In genomic region chr11:51916033-51916929, GRCm38 (mm10) we compare ENCODE assay signal across 8 mouse cellular contexts. TPM values are rescaled to one million over a fixed set of nuclear protein-coding genes. Genes with fewer than 3 reads are reported as not detected.
DNase-seq lines count a peak whose midpoint lies in the region; ATAC-seq and TF ChIP-seq lines count a peak whose summit lies in the region.

No protein-coding gene starts in this region.

- WGBS in forebrain, embryonic 10.5 days, result 1% methylated on average over 29 of the region's 29 CpGs
- WGBS in heart, embryonic 15.5 days, result under 1% methylated on average over 29 of the region's 29 CpGs
- WGBS in liver, embryonic 13.5 days (ENCODE audit: insufficient replicate concordance), result 2% methylated on average over 29 of the region's 29 CpGs
- WGBS in stomach, postnatal 0 days, result 0% methylated on average over 29 of the region's 29 CpGs

- H3K36me3 ChIP-seq in forebrain, embryonic 10.5 days (replicated peaks), result no peaks in the 10 kb centered on the region
- no peaks in the 10 kb centered on the region for H3K36me3 ChIP-seq in heart, embryonic 15.5 days
- no peaks in the 10 kb centered on the region for H3K36me3 ChIP-seq in liver, embryonic 13.5 days
- H3K36me3 ChIP-seq in stomach, postnatal 0 days (ENCODE audit: control insufficient read depth, insufficient read depth, low read length), result no peaks in the 10 kb centered on the region

- no peak; the same call in 1 of the 2 replicates for TF ChIP-seq CTCF in stomach, postnatal 0 days (IDR thresholded peaks at IDR 0.05; ENCODE audit: low read depth)

- peak overlapping the region; percentile 6; the same call in 1 of the 2 replicates for H3K9ac ChIP-seq in heart, embryonic 15.5 days
- peak overlapping the region; percentile 37 for H3K9ac ChIP-seq in liver, embryonic 13.5 days
- H3K9ac ChIP-seq in stomach, postnatal 0 days (ENCODE audit: low read length), result peak overlapping the region; percentile 61

- ATAC-seq in heart, embryonic 15.5 days (replicated peaks; ENCODE audit: insufficient number of reproducible peaks, insufficient read depth, low FRiP score, low read depth), result peak; percentile 88
- peak; percentile 66 for ATAC-seq in liver, embryonic 13.5 days (ENCODE audit: low read depth)
- ATAC-seq in stomach, postnatal 0 days (ENCODE audit: low FRiP score, low TSS enrichment), result peak; percentile 93

- DNase-seq in 416B (ENCODE audit: low read depth), result peak; percentile 88
- DNase-seq in adrenal gland, postnatal 36 days, result peak; percentile 90 to 94
- peak; percentile 30 for DNase-seq in forebrain, embryonic 10.5 days (ENCODE audit: extremely low spot score, low spot score)
- peak; percentile 97 to 99 for DNase-seq in kidney, postnatal 25 days
- peak; percentile 5 for DNase-seq in liver, embryonic 13.5 days
- peak; percentile 41 for DNase-seq in neural tube, embryonic 10.5 days (ENCODE audit: extremely low spot score, low spot score)
- peak; percentile 93 for DNase-seq in stomach, postnatal 0 days (ENCODE audit: low spot score)

- H3K27ac ChIP-seq in forebrain, embryonic 10.5 days, result peak overlapping the region; percentile 73
- peak overlapping the region; percentile 91 for H3K27ac ChIP-seq in heart, embryonic 15.5 days
- H3K27ac ChIP-seq in liver, embryonic 13.5 days, result peak overlapping the region; percentile 55
- H3K27ac ChIP-seq in stomach, postnatal 0 days (replicated peaks), result peak overlapping the region; percentile 95

- peak overlapping the region; percentile 44 for H3K4me3 ChIP-seq in forebrain, embryonic 10.5 days
- peak overlapping the region; percentile 43 for H3K4me3 ChIP-seq in heart, embryonic 15.5 days
- H3K4me3 ChIP-seq in liver, embryonic 13.5 days (replicated peaks), result peak overlapping the region; percentile 36
- H3K4me3 ChIP-seq in stomach, postnatal 0 days (ENCODE audit: low read depth, low read length), result peak overlapping the region; percentile 32

- peaks cover 16% of the 10 kb centered on the region for H3K4me1 ChIP-seq in forebrain, embryonic 10.5 days
- H3K4me1 ChIP-seq in heart, embryonic 15.5 days (replicated peaks), result peaks cover 20% of the 10 kb centered on the region
- peaks cover 19% of the 10 kb centered on the region for H3K4me1 ChIP-seq in liver, embryonic 13.5 days (replicated peaks)
- H3K4me1 ChIP-seq in stomach, postnatal 0 days (replicated peaks; ENCODE audit: control insufficient read depth, insufficient read depth), result no peaks in the 10 kb centered on the region

- peak; percentile 95 for TF ChIP-seq EP300 in stomach, postnatal 0 days (optimal IDR thresholded peaks at IDR 0.05)

- no peaks in the 10 kb centered on the region for H3K9me3 ChIP-seq in forebrain, embryonic 10.5 days
- H3K9me3 ChIP-seq in heart, embryonic 15.5 days (replicated peaks), result no peaks in the 10 kb centered on the region
- H3K9me3 ChIP-seq in liver, embryonic 13.5 days (replicated peaks), result no peaks in the 10 kb centered on the region
- H3K9me3 ChIP-seq in stomach, postnatal 0 days (ENCODE audit: control insufficient read depth, low read length), result no peaks in the 10 kb centered on the region

- peaks cover 11% of the 10 kb centered on the region for H3K27me3 ChIP-seq in forebrain, embryonic 10.5 days (ENCODE audit: poor library complexity, severe bottlenecking)
- H3K27me3 ChIP-seq in heart, embryonic 15.5 days, result no peaks in the 10 kb centered on the region
- no peaks in the 10 kb centered on the region for H3K27me3 ChIP-seq in liver, embryonic 13.5 days
- H3K27me3 ChIP-seq in stomach, postnatal 0 days (ENCODE audit: control insufficient read depth, insufficient read depth, low read length), result no peaks in the 10 kb centered on the region

- peak overlapping the region; percentile 72 for H3K4me2 ChIP-seq in heart, embryonic 15.5 days
- H3K4me2 ChIP-seq in liver, embryonic 13.5 days, result peak overlapping the region; percentile 65
- H3K4me2 ChIP-seq in stomach, postnatal 0 days (replicated peaks; ENCODE audit: low read depth), result peak overlapping the region; percentile 70

RNA-seq across cellular contexts. Expression of gene Cdkn2aipnl, which starts 51.2 kb away (rescaled TPM):
- total RNA-seq in adrenal gland, postnatal 36 days (2021), result 10 to 100 TPM; 17.8 to 18.2 TPM
- 138 and 144 TPM in 2 replicates for polyA plus RNA-seq in forebrain, embryonic 10.5 days (2016; fragmentation: Nextera tagmentation; extraction: Ambion mirVana)
- polyA plus RNA-seq in heart, embryonic 15.5 days (2015; fragmentation: Nextera tagmentation; extraction: Ambion mirVana), result 60.6 and 69.0 TPM in 2 replicates
- 60.1 and 67.3 TPM in 2 replicates for polyA plus RNA-seq in liver, embryonic 13.5 days (2015; fragmentation: Nextera tagmentation; extraction: Ambion mirVana)
- polyA plus RNA-seq in stomach, postnatal 0 days (2015; fragmentation: Nextera tagmentation; extraction: Ambion mirVana), result 43.0 and 46.9 TPM in 2 replicates

RNA-seq across cellular contexts. Expression of gene Jade2, which starts 58.8 kb away (rescaled TPM):
- total RNA-seq in adrenal gland, postnatal 36 days (2021), result 10 to 100 TPM; 17.8 to 18.3 TPM
- 0.57 and 0.64 TPM in 2 replicates for polyA plus RNA-seq in forebrain, embryonic 10.5 days (2016; fragmentation: Nextera tagmentation; extraction: Ambion mirVana)
- polyA plus RNA-seq in heart, embryonic 15.5 days (2015; fragmentation: Nextera tagmentation; extraction: Ambion mirVana), result 0.82 and 1.5 TPM in 2 replicates
- 0.55 and 0.61 TPM in 2 replicates for polyA plus RNA-seq in liver, embryonic 13.5 days (2015; fragmentation: Nextera tagmentation; extraction: Ambion mirVana)
- polyA plus RNA-seq in stomach, postnatal 0 days (2015; fragmentation: Nextera tagmentation; extraction: Ambion mirVana), result 1.2 and 1.3 TPM in 2 replicates

Comparison
In these comparisons a context has a peak if more than half of its experiments do, and no peak if none do; other contexts are left out.
1. Peak in every context shown above with its lines: DNase-seq, ATAC-seq, H3K4me3 ChIP-seq and H3K27ac ChIP-seq.
2. DNase-seq: peak in every context shown above with its lines; median percentile 98 in kidney, postnatal 25 days; 93 in stomach, postnatal 0 days; 92 in adrenal gland, postnatal 36 days; 88 in 416B; 41 in neural tube, embryonic 10.5 days; 30 in forebrain, embryonic 10.5 days; 5 in liver, embryonic 13.5 days.
3. H3K9ac ChIP-seq: peak in every context shown above with its lines; median percentile 61 in stomach, postnatal 0 days; 37 in liver, embryonic 13.5 days; 6 in heart, embryonic 15.5 days.